Mouse (Mus musculus) myocyte (in vitro differentiated cells): ENCODE measurements around the gene Abcd2.

ENCODE experiments used
- MAX ChIP-seq: IDR thresholded peaks from one replicate; pipeline ENCODE4 v1.6.1; 2011; ENCODE audit warnings: low read depth, mild to moderate bottlenecking, control low read depth
- MYOD1 ChIP-seq, 3 experiments: IDR thresholded peaks; one replicate each; pipeline ENCODE4 v1.6.1; 2011; ENCODE audit warnings: control low read depth in 2 of 3, low read depth in 2 of 3, mild to moderate bottlenecking in 2 of 3, moderate library complexity in 1 of 3; ENCODE audit not compliant: insufficient read length in 2 of 3, control insufficient read depth in 1 of 3
- POLR2A ChIP-seq: IDR thresholded peaks from one replicate; pipeline ENCODE4 v1.6.1; 2011; ENCODE audit warnings: low read depth, mild to moderate bottlenecking, control low read depth, moderate library complexity; ENCODE audit not compliant: insufficient read length
- REST ChIP-seq: IDR thresholded peaks from one replicate; pipeline ENCODE4 v1.6.1; 2011; ENCODE audit warnings: mild to moderate bottlenecking, control low read depth, moderate library complexity; ENCODE audit not compliant: insufficient read depth, insufficient read length

- TF ChIP-seq POLR2A (no peak), MAX (no peak), MYOD1 (IDR thresholded peaks at IDR 0.05; ENCODE audit: control insufficient read depth in 1 of 3, insufficient read length in 2 of 3, low read depth in 2 of 3) (no peak), REST (no peak)
Measured at GRCm38 (mm10) chr15:91103814-91104213, 87.8 kb downstream of the Abcd2 start.
